Mouse (Mus musculus) forebrain, embryonic 16.5 days (tissue): ENCODE measurements around the gene P3h2. TPM values are rescaled to one million over a fixed set of nuclear protein-coding genes. Genes with fewer than 3 reads are reported as not detected.

ENCODE experiments used
- ATAC-seq: fragments of 200-750 bp; cut with Nextera tagmentation; 2 replicates; pipeline ENCODE4 v1.8.0; 2017; ENCODE audit warnings: mild to moderate bottlenecking, moderate library complexity
- H3K27ac ChIP-seq: fragments of 300-500 bp; sonication (generic); 2 replicates; pipeline ENCODE4 v1.5.1; 2014; ENCODE audit warnings: low read length, control low read depth
- H3K27me3 ChIP-seq: fragments of 300-500 bp; sonication (generic); replicated peaks from 2 replicates; pipeline ENCODE4 v1.6.1; 2014; ENCODE audit warnings: low read length; ENCODE audit not compliant: control insufficient read depth, insufficient read depth
- H3K36me3 ChIP-seq: fragments of 300-500 bp; sonication (generic); 2 replicates; pipeline ENCODE4 v1.6.1; 2014; ENCODE audit not compliant: control insufficient read depth, insufficient read depth
- H3K4me1 ChIP-seq: fragments of 300-500 bp; sonication (generic); replicated peaks from 2 replicates; pipeline ENCODE4 v1.6.1; 2014; ENCODE audit warnings: low read length; ENCODE audit not compliant: control insufficient read depth, insufficient read depth
- H3K4me2 ChIP-seq: fragments of 300-500 bp; sonication (generic); 2 replicates; pipeline ENCODE4 v1.6.1; 2014; ENCODE audit warnings: mild to moderate bottlenecking, low read length, control low read depth
- H3K4me3 ChIP-seq: fragments of 300-500 bp; sonication (generic); replicated peaks from 2 replicates; pipeline ENCODE4 v1.5.1; 2014; ENCODE audit warnings: mild to moderate bottlenecking, low read length, control low read depth
- H3K9ac ChIP-seq: fragments of 300-500 bp; sonication (generic); replicated peaks from 2 replicates; pipeline ENCODE4 v1.6.1; 2014; ENCODE audit warnings: low read depth, low read length, control low read depth
- H3K9me3 ChIP-seq: fragments of 300-500 bp; sonication (generic); 2 replicates; pipeline ENCODE4 v1.6.1; 2016; ENCODE audit warnings: low read length; ENCODE audit not compliant: control insufficient read depth
- WGBS: fragments of 180-500 bp; shearing (Covaris S2); extraction: QIAGEN DNeasy Blood & Tissue Kit; methylation state at CpG from one replicate; pipeline ENCODE4 v1.1.7; 2014; 5-methylcytosine and 5-hydroxymethylcytosine counted together
- polyA plus RNA-seq: library from polyadenylated mRNA; unstranded; fragments of >200 nt; fragmentation: Nextera tagmentation; extraction: Ambion mirVana; gene quantifications from 2 replicates; pipeline ENCODE4 v1.2.1, GENCODE M21; 2015

P3h2 gene
- polyA plus RNA-seq, 1 experiment from 2014 or later: 0.44 TPM

GRCm38 (mm10) chr16:25971285-25971684, 134.3 kb downstream of the P3h2 start:
- no peak overlapping the region for H3K27ac ChIP-seq
- H3K4me3 ChIP-seq: no peak overlapping the region
- no peaks in the 10 kb centered on the region for H3K27me3 ChIP-seq
- WGBS: 86% methylated on average over 7 of the region's 7 CpGs
- no peak overlapping the region for H3K4me2 ChIP-seq
- no peaks in the 10 kb centered on the region for H3K9me3 ChIP-seq
- no peaks in the 10 kb centered on the region for H3K36me3 ChIP-seq
- no peak overlapping the region for H3K9ac ChIP-seq
- no peaks in the 10 kb centered on the region for H3K4me1 ChIP-seq
- ATAC-seq: no peak

DNA sequence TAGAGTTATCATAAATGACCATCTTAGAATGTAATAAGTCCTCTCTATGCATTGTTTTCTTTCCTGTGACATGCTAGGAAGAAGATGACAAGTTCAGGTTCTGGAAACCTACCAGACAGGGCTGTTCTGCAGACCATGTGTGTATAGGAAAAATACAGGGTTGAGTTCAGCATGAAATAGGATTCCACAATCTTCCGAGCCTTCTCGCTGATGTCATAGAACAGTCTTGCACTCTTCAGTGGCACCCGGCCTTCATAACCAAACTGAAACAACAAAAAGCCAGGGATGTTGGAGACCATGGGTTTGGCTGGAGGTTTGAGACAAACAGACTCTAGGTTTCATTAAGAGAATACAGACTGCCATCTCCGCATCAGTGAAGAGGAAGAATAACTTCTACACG, 134.9 kb downstream of the P3h2 start:
- Histone ChIP-seq H3K4me2 (no peak overlapping the region), H3K27ac (no peak overlapping the region), H3K9me3 (no peaks in the 10 kb centered on the region), H3K4me3 (no peak overlapping the region), H3K27me3 (no peaks in the 10 kb centered on the region), H3K4me1 (no peaks in the 10 kb centered on the region), H3K9ac (no peak overlapping the region), H3K36me3 (no peaks in the 10 kb centered on the region)
- ATAC-seq: no peak
- WGBS: 92% methylated on average over 5 of the region's 5 CpGs

- Histone ChIP-seq H3K9me3 (no peaks in the 10 kb centered on the region), H3K4me3 (no peak overlapping the region), H3K27ac (no peak overlapping the region), H3K36me3 (no peaks in the 10 kb centered on the region), H3K9ac (no peak overlapping the region), H3K27me3 (no peaks in the 10 kb centered on the region), H3K4me1 (no peaks in the 10 kb centered on the region), H3K4me2 (no peak overlapping the region)
- no peak for ATAC-seq
- 94% methylated on average over 6 of the region's 6 CpGs for WGBS
Measured at GRCm38 (mm10) chr16:25970193-25970592, 135.4 kb downstream of the P3h2 start.

- Histone ChIP-seq H3K36me3 (no peaks in the 10 kb centered on the region), H3K27ac (no peak overlapping the region), H3K9me3 (no peaks in the 10 kb centered on the region), H3K4me2 (no peak overlapping the region), H3K27me3 (no peaks in the 10 kb centered on the region), H3K9ac (no peak overlapping the region), H3K4me1 (no peaks in the 10 kb centered on the region), H3K4me3 (no peak overlapping the region)
- 22% methylated on average over 3 of the region's 3 CpGs for WGBS
- peak; percentile 78 for ATAC-seq
Measured at GRCm38 (mm10) chr16:25967297-25967696, 138.3 kb downstream of the P3h2 start.

- Histone ChIP-seq H3K27ac (no peak overlapping the region), H3K9ac (no peak overlapping the region), H3K9me3 (no peaks in the 10 kb centered on the region), H3K27me3 (no peaks in the 10 kb centered on the region), H3K36me3 (no peaks in the 10 kb centered on the region), H3K4me1 (0 out of 2 replicates have a peak, but pooled peaks cover 3% of the 10 kb centered on the region), H3K4me2 (no peak overlapping the region), H3K4me3 (no peak overlapping the region)
- WGBS: 26% methylated on average over 3 of the region's 3 CpGs
- ATAC-seq: no peak
Measured at GRCm38 (mm10) chr16:25963856-25964255, 141.7 kb downstream of the P3h2 start.

GRCm38 (mm10) chr16:25960345-25960744, 145.2 kb downstream of the P3h2 start:
- Histone ChIP-seq H3K27ac (no peak overlapping the region), H3K4me1 (peaks cover 5% of the 10 kb centered on the region; the same call in 1 of the 2 replicates), H3K27me3 (no peaks in the 10 kb centered on the region), H3K4me2 (no peak overlapping the region), H3K36me3 (no peaks in the 10 kb centered on the region), H3K9ac (no peak overlapping the region), H3K4me3 (no peak overlapping the region), H3K9me3 (no peaks in the 10 kb centered on the region)
- ATAC-seq: peak; percentile 89
- 59% methylated on average over 7 of the region's 7 CpGs for WGBS

DNA sequence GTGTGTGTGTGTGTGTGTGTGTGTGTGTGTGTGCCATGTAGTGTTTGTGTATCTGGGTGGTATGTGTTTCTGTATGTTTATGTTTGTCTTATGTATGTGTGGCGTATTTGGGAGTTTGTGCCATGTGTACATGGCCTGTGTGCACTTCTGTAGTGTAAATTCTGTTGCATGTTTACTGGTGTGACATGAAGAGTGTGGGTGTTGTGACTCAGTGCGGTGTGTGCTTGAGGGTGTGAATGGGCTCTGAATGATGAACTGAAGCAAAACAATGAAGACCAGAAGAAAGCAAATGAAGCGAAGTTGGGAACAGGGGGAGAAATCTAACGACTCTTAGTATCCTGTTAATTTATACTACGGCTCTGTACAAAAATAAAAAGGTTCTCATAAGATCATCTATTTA, 145.7 kb downstream of the P3h2 start:
- peak; percentile 49 for ATAC-seq
- Histone ChIP-seq H3K4me2 (no peak overlapping the region), H3K4me1 (peaks cover 5% of the 10 kb centered on the region; the same call in 1 of the 2 replicates), H3K9me3 (no peaks in the 10 kb centered on the region), H3K9ac (no peak overlapping the region), H3K27me3 (no peaks in the 10 kb centered on the region), H3K36me3 (no peaks in the 10 kb centered on the region), H3K4me3 (no peak overlapping the region), H3K27ac (no peak overlapping the region)
- 53% methylated on average over 5 of the region's 5 CpGs for WGBS

GRCm38 (mm10) chr16:25958650-25959238, 146.8 kb downstream of the P3h2 start:
- no peaks in the 10 kb centered on the region for H3K36me3 ChIP-seq
- H3K4me1 ChIP-seq: peaks cover 5% of the 10 kb centered on the region; the same call in 1 of the 2 replicates
- H3K4me3 ChIP-seq: no peak overlapping the region
- no peak overlapping the region for H3K9ac ChIP-seq
- no peak overlapping the region for H3K27ac ChIP-seq
- H3K4me2 ChIP-seq: no peak overlapping the region
- 76% methylated on average over 7 of the region's 7 CpGs for WGBS
- no peaks in the 10 kb centered on the region for H3K27me3 ChIP-seq
- no peak for ATAC-seq
- H3K9me3 ChIP-seq: no peaks in the 10 kb centered on the region

DNA sequence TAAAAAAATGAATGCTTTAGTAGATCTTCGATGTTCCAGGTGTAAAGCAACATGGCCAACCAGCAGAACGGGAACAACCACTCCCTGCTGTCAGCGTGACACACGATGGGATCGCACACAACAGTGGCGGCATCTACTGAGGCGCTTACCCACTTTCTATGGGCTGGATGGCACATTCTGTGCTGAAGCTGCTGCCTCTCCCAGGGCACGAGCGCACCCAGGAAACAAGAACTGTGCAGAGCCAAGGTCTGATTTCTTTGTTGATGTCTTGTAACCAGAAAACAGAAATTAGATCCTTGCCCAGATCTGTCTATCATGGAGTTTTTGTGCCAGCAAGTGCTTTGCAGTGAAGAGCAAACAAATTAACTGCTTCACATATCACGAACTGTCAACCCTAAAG, 147.4 kb downstream of the P3h2 start:
- Histone ChIP-seq H3K4me3 (no peak overlapping the region), H3K4me2 (no peak overlapping the region), H3K36me3 (no peaks in the 10 kb centered on the region), H3K9me3 (no peaks in the 10 kb centered on the region), H3K27me3 (no peaks in the 10 kb centered on the region), H3K9ac (no peak overlapping the region), H3K27ac (no peak overlapping the region), H3K4me1 (peaks cover 5% of the 10 kb centered on the region; the same call in 1 of the 2 replicates)
- ATAC-seq: peak; percentile 64
- 58% methylated on average over 10 of the region's 10 CpGs for WGBS

DNA sequence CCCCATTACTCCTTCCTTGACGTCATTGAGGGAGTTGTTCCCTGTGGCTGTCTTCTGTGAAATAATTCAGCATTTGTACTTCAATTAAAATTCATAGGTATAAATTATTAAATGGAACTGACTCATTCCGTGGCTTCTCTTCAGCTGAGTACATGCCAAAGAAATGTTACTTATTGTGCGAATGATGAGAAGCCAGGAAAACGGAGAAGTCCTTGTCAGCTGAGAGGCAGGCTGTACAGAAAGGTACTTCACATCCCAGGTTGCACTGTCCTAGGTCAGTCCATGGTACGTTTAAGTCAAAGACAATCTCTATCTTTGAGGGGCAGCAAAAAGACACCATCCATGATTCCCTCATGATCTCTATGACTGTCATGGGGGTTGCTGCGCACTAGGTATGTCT, 148.8 kb downstream of the P3h2 start:
- no peak for ATAC-seq
- WGBS: 77% methylated on average over 6 of the region's 6 CpGs

More for the DNA sequence above, 148.8 kb downstream of the P3h2 start:
- H3K9ac ChIP-seq: no peak overlapping the region
- no peak overlapping the region for H3K4me2 ChIP-seq
- no peaks in the 10 kb centered on the region for H3K36me3 ChIP-seq
- H3K4me3 ChIP-seq: no peak overlapping the region
- H3K4me1 ChIP-seq: peaks cover 5% of the 10 kb centered on the region; the same call in 1 of the 2 replicates
- H3K27me3 ChIP-seq: no peaks in the 10 kb centered on the region
- H3K27ac ChIP-seq: no peak overlapping the region
- no peaks in the 10 kb centered on the region for H3K9me3 ChIP-seq
